Mouse (Mus musculus) lung, postnatal 25 days (tissue): Measurements from ENCODE around the gene Cald1.

ENCODE experiments used
- DNase-seq: peaks from one replicate; pipeline ENCODE4 v3.0.0; 2022; ENCODE audit warnings: low spot score

Cald1 gene

DNA sequence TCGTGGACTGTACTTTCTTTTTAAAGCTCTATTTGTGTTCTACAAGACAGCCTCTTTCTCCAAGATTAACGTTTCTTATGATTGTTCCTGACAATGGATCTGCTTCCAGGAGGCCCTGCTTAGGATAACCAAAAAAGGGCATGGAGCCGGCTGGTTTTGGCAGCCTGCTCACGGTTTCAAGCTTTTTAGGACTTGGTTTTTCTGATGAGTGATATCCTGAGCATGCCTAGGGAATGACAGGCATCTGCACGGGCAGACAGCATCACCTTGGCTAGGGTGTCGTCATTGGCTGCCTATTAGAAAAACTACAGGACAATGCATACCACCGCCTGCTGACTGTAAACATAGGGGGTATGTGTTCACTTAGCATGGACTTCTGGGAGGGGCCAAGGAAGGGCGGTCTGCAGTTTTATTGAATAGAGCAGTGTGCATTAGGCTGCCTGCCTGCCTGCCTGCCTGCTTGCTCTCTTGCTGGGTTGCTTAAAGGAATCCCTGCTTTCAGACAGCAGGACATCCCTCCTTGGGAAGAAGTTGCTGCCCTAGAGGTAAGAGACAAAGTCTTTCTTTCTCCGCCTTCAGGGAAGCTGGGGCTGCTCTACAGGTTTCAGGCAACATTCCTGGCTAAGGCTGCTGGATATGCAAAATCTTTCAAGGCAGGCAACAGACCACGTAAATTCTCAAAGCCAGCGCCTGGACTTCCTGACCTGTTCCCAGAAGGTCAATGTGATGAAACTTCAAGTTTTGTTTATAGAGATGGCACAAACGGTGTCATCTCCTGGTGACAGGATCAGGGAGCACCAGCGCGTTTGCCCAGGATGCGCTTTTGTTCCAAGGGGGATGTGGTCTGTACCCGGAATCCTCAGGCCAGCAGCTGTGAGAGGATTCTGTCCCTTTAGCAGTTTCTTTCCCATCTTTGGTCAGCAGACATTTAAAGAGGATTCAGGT, at the start of gene Cald1:
Cald1 (plus strand) TSS at position 380 of the 945 bp plus-strand sequence.
- peak; percentile 49 for DNase-seq

DNA sequence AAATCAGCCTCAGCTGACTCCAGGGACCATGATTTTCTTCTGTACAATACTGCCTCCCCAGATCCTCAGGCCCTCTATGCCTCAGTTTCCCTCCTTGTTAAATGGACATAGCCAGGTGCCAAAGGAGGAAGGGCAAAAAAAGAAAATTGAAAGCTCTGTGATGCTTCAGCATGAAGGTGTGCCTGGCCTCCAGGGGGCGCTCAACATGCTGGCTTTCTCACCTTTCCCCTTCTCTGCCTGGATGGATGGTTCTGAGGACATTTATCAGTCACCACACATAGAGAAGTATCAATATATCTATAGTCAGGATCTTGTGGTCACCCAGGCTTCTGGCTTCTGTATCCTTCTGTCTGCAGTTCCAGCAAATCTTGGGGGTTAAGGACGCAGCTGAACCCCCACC, 49.3 kb upstream of the Cald1 start:
- peak; percentile 40 for DNase-seq

DNA sequence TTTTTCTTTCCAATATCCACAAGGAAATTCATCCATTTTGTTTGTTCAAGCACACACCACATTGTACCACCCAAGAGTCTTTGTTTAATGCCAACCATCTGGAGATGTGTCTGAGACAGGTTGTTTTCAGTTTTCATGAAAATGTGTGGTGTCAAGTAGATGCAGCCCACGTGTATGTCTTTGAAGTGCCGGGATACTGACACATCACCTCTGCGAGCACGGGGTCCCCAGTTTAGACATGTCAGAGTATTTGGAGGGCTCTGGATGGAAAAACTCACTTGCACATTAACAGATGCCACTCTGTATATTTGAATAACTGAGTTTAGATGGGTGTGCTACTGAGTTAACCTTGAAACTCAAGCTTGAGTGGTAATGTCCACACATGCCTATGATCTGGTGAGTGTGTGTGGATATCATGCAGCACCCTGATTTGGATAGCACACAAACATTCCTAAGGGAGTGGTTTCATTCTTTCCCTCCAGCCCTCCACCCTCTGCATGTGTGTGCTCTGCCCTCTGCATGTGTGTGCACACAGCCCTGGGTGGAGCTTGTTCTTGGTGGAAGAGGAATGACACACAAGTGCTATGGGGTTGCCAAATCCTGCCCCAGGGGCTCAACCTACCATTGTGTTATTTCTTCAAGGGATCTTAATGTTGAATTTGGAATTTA, 45.7 kb upstream of the Cald1 start:
- no peak for DNase-seq

DNA sequence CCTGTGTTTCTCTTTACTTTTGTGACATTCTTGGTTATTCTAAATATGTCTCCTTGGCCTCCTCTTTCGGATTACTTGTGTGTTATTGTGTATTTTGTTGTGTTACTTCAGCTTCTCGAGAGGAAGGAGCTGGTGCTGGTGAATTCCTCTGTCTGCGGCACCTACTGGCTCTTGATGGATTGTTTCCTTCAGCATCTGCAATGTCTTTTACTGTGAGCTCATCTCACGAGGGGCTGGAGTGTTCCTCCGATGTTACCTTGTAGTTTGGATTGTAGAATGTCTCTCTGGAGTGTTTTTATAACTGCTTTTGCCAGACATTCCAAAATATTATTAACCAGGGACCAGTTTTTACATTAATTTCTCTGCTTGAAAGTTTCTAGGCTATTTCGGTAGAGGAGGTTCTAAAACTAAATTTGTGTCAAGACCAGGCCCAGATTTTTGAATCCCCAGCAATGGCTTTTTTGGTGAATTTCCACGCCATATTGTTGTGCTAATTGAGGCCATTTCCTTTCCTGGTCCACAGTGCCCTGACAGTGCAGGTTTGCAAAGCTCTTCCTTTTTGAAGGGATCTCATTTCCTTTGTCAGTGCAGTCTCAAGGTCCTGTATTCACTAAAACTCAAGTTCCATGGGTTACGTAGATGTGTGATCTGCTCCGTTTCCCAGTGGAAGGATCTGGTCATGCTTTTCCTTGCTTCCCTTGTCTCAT, 43.9 kb upstream of the Cald1 start:
- no peak for DNase-seq

DNA sequence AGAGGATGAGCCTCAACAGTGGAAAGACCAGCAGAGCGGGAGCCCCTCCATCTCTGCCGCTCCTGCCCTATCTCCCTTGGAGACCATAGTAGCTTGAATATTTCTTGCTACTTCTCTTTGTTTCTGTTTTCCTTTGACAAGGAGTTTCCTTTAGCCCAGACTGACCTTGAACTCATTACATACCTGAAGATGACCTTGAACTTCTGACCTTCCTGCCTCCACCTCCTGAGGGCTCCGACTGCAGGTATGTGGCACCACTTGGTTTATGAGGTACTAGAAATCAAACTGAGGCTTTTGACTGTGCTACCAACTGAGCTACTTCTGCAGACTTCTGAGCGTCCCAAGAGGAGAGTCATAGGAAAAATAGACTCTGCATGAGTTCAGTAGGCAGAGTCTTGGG, 38.8 kb upstream of the Cald1 start:
- no peak for DNase-seq

DNA sequence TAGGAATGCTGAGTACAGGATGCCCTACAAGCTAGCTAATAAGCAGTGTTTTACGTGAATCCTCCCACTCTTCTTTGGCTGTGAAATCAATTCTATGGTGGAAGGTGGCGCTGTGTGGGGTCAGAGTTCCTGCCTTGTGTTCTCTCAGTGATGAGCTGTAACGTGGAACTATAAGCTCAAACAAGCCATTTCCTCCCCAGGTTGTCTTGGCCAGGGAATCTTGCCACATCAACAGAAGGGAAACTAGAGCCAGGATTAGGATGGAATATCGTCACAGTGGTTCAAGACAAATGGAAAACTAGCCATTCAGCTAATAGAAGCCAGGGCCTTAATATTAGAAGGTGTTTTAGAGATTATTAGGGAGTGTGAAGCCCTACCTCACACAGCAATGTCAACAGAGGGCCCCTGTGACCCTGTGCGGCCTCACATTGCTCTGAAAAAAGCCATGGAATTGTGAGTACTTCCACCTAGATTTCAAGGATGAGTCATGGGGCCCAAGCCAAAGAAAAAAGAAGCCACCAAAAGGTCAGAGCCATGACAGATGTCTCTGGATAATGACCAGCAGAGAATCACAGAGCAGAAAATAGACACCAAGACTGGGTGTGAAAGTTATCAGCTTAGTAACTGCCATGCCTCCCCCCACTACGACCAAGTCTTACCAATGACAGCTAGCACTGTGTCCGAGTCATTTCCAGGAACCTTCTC, 33.0 kb upstream of the Cald1 start:
- DNase-seq: no peak

DNA sequence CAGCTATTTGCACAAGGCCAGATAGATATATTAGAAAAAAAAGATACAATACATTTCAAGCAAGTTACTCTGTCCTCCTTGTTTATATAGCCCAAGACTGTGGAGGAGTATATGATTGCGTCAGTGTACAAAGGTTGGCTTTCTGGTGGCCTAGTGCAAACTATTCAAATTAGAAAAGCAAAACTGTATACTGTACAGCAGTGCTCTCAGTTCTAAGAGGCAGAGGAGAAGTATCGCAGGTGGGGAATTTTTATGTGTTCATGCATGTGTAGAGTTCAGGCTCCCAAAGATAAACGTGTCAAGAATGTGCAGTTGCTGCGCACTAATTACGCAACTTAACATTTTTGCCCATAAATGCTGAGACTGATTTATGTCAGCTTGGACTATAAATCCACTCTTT, 31.0 kb upstream of the Cald1 start:
- DNase-seq: no peak

DNA sequence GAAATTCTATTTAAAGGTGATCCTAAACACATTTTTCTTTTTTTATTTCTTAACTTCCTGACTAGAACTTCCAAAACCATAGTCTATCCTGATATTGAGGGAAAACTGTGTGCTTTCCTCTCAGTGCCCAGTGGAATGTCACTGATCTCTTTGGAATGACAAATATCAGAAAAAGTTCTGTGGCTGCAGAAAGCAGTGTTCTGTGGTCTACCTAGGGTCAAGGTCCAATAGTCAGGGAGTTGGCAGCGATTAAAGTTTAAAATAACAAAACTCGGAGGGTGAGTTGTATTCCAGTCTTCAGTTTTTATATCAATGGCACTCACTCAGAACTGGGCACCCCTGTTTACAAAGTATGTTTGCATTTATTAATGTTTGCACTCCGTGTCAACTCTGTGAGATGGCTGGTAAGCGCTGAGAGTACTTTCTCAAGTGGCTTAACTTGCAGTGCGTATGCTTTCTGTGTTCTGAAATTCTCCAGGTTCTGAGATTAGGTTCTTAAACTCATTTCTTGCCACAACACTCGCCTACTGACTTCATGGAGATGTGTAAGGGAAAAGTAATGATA, 18.7 kb upstream of the Cald1 start:
- peak; percentile 45 for DNase-seq

DNA sequence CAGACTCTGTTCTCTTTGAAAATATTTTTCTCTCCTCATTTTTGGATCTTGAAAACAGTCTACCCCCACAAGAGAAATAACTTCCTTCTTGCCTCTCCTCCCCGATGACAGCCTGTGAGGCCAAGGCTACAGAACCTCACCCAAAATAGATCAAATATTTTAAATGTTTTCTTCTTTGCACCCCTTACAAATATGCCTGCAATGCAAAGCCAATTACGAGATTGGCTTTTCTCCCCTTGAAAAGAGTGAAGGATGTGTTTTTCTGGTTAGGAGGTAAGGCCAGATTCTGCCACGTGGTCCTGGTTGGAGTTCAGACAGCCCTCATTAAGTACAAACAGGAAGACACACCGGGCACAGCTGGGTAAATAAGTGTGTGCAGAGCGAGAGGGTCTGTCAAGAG, 14.9 kb upstream of the Cald1 start:
- no peak for DNase-seq

DNA sequence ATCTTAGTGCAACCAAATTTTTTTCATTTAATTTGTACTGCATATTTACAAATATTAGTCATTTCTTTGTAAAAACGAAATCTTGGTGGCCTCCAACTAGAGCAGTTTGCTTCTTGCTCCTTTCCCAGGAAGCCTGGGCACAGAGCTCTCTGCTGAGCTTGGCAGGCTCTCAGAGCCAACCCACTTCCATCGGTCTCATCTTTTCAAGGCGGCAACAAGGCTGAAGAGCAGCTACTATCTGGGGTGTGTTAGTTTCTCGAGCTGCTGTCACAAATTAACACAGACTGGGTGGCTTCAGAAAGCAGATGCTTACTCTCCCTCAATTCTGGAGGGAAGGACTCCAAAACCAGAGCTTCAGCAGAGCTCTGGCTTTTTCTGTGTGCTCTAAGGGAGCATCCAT, 10.2 kb upstream of the Cald1 start:
- no peak for DNase-seq

DNA sequence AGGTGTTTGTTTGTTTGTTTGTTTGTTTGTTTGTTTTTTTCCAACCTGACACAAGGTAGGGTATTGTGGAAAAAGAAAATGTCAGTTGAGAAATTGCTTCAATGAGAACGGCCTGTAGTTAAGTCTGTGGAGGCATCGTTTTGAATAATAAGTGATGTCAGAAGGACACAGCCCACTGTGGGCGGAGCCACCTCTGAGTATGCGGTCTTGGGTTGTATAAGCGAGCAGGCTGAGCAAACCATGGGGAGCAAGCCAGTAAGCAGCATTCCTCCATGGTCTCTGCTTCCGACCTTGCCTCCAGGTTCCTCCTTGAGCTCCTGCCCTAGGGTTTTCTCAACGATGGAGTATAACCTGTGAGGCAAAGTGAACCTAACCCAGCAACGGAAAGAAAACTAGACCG, 7.6 kb upstream of the Cald1 start:
- DNase-seq: no peak

DNA sequence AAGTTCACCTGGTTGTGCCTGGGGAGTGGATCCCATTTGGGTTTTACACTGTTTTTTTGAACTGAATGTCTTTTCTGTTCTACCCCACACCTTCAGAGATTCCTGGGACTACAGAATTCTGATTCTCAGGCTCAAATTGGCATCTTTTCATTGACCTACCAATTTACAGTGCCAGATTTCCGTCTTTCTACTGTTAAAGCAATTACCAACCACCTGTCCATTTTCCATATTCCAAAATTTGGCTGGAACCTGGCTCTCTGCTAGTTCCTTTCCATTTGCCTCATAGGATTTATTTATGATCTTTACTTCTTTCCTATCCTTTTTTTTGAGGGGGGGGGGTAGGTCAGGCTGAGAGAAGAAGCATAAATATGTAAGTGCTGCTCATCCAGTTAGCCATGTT, 4.9 kb upstream of the Cald1 start:
- DNase-seq: no peak

DNA sequence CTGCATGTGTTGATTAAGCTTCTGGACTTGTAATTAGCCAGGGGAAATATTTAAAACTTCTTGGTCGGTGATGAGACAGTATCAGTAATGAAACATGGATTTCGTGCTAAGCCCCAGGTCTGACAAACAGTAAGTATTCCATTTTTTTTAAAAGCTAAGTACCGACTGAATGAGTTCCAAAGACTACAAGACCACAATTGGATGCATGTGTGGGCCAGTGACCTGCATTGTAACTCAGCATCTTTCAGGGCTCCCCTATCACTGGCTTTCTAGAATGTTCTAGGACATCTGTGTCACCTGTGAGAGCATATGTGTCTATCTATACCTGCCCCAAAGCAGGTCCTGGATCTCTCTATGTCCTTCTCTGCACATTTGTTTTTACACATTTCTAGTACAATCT, 984 bp upstream of the Cald1 start:
- no peak for DNase-seq

DNA sequence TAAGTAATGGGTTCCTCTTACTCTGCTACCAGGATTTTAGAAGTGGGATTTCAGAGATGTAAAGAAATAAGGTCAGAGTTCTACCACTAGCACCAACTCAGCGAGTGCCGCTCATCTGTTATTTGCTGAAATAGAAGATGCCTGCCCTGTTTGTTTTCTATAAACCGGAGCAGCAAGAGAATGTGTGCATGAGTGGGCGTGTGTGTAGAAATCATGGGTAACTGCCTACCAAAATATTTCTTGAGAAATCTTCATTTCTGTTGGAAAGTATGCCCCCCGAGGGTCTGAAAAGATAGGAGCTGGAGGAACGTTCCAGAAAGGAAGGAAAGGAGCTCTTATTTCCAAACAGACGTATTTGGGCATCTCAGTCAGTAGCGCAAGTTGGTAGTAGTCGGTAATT, 871 bp downstream of the Cald1 start:
- DNase-seq: no peak

DNA sequence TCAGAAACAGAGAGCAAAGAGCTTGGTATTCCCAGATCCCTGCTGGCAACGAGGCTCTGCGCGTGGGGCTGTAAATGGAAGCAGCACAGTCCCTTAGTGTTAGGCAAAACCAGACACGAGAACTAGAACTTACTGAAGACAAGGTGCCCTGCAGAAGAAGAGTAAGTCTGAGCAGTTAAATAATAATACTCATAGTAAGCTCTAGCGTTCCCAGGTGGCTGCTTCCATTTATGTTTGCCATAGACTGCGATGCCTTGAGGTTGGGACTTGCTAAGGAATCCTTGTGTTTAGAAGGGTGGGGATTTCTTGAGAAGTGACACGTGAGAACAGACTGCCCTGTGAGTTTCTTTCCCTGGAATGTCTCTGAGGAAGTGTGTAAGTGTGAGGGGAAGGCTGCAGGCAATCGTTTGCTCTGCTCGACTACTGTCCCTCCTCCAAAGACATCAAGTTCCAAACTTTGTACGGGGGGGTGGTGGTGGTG, 1.4 kb downstream of the Cald1 start:
- no peak for DNase-seq

DNA sequence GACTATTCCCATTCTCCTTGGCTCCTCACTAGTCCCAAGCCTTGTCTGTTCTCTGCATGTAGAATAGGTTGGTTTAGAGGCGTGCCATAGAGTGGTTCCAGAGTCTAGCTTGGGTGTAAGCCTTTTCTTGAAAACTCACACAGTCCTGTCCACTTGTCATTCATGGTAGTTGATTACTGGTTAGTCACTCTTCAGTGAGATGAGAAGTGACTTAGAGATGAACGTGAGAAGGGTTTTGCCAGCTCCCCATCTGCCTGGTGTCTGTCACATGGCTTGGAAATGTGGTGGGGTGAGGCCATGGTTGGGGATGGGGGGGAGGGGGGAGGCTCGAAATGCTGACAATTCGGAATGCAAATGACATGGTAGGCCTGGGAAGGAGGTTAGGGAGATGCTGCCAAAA, 2.5 kb downstream of the Cald1 start:
- no peak for DNase-seq

DNA sequence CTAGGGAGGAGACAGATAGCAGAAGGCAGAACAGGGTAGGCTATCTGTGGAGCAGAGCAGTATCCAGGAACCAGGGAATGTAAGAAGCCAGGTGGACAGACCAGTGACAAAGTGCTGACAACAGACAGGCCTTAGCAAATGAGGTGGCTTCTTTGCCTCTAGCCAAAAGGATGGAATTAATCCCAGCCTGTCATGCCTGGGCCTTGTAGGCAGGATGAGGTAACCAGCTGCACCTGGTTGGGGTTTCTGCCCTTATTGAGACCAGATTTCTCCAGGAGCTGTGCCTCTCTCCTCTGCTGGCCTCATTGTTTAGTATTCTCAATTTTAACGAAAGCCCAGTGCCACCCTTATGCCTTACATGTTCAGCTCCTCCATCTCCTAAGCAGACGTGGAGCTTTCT, 3.8 kb downstream of the Cald1 start:
- DNase-seq: no peak

DNA sequence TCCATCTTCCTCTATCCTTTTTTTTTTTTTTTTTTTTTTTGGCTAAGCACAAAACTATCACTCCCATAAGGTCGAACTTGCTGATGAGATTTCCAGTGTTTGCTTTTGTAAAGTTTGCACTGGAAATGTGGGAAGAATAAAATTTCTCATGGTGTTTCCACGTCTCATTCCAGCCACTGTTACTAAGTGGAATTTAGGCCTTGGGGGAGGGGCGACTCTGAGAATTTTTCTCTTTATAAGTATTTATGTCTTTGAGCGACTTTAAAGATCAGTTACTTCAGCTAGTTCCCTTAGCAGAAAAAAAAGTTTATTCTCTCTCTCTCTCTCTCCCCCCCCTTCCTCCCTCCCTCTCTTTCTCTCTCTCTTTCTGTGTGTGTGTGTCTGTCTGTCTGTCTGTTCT, 8.1 kb downstream of the Cald1 start:
- DNase-seq: no peak

DNA sequence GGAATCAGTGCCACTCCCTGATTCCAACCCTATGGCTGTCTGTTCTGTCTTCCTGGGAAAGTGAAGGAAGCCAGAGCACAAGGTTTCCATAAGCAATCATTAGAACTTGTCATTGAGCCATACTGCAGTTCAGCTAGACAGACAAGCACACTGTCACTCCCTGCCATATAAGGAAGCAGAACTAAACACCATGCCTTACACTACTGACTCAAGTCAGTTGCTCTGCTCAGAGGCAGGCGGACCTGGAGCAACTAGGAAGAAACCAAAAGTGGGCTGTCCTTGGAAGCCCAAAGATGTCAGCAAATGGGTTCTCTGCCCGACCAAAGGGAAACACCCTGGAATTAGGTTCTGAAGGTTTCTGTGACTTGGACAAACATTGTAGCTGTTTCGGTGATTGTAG, 10.3 kb downstream of the Cald1 start:
- DNase-seq: peak; percentile 26

DNA sequence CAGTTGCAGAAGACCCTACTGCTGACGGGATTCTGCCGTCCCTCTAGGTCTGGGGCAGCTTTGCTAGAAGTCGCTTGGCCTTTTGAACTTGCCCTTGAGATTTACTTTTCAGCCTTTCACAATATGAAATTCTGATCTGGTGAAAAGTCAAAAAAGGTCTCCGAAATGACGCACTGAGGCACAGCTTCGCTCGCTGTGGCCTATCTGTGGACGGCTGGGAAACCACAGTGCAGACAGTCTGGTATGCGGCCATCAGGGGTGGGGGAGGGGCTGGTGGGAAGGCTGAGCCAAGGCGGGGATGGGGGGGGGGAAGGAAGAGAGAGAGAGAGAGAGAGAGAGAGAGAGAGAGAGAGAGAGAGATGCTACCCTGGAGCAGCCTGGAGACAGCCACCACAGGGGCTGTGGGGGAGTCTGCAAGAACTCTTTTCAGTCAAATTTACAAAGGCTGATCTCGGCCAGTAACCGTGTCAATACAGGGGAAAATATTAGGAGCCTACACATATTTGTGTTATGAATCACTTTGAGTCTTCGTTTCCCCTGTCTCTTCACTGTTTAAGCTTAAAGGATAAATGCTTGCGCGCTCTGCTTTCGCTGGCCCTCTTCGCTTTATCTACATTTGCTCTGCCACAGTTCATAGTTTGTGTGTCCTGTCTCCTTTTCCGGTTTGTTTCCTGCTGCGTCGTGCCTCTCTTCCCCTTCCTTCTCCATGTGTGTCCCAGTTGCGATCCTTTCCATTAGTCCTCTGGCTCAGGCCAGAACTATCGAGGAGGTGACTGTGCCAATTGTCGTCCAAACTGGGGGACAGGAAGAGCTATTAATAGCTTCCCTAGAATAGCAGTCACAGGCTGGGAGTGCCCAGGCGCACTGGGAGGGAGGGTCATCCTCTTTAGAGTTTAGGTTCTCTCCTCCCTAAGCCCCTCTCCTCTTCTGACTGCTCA, 11.9 kb downstream of the Cald1 start:
- peak; percentile 74 for DNase-seq

DNA sequence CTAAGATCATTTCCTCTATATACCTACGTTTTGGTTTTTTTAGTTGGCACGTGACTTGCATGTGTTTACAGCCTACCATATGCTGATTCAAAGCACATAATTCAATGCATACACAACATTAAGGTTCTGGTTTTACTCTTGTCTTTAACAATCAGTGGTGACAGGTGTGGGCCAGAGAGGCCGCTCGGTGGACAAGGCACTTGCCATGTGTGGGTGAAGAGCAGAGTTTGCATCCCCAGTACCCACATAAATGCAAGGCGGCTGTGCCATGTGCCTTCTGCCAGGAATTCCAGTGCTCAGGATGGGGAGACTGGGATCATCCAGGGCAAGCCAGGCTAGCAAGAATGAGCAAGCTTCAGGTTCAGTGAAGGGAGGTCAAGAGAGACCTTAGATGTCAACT, 14.8 kb downstream of the Cald1 start:
- no peak for DNase-seq
